Mouse (Mus musculus): ENCODE measurements around the gene Cfap45.

- TF ChIP-seq POLR2A (IDR thresholded peaks at IDR 0.05; ENCODE audit: insufficient read length, low read depth), result no peak
- TF ChIP-seq USF1 (IDR thresholded peaks at IDR 0.05; ENCODE audit: low read depth), result no peak
- no peak for TF ChIP-seq MAX (IDR thresholded peaks at IDR 0.05; ENCODE audit: low read depth)
- TF ChIP-seq E2F4 (IDR thresholded peaks at IDR 0.05; ENCODE audit: insufficient read depth), result no peak
- TF ChIP-seq TCF3 (IDR thresholded peaks at IDR 0.05; ENCODE audit: insufficient read length, low read depth), result no peak
- TF ChIP-seq MYOG (IDR thresholded peaks at IDR 0.05; ENCODE audit: control insufficient read depth in 1 of 3, insufficient read depth in 1 of 3, insufficient read length in 2 of 3, low read depth in 2 of 3), result no peak
Observed at GRCm38 (mm10) chr1:172481111-172481510, 39.5 kb upstream of the Cfap45 start.

All from myocyte (in vitro differentiated cells).